Mouse (Mus musculus) myocyte (in vitro differentiated cells): Measurements from ENCODE around the gene Src. TPM values are rescaled to one million over a fixed set of nuclear protein-coding genes. Genes with fewer than 3 reads are reported as not detected.
"Not testable (repeated sequence)": the region's sequence is repeated elsewhere in the genome, so short reads cannot be mapped to it uniquely, and the experiment has no call there.

Experiments used
- H3K27me3 ChIP-seq: one replicate; pipeline ENCODE4 v1.6.1; 2011; ENCODE audit not compliant: control insufficient read depth, insufficient read depth, insufficient read length
- H3K36me3 ChIP-seq: one replicate; pipeline ENCODE4 v1.6.1; 2011; ENCODE audit not compliant: control insufficient read depth, insufficient read depth
- H3K4me2 ChIP-seq: one replicate; pipeline ENCODE4 v1.6.1; 2011; ENCODE audit warnings: low read depth, control low read depth
- H3K4me3 ChIP-seq: one replicate; pipeline ENCODE4 v1.5.1; 2011; ENCODE audit warnings: mild to moderate bottlenecking, control low read depth, moderate library complexity
- H3K79me2 ChIP-seq: one replicate; pipeline ENCODE4 v1.6.1; 2011; ENCODE audit not compliant: control insufficient read depth, insufficient read depth
- H3ac ChIP-seq: one replicate; pipeline ENCODE4 v1.6.1; 2011; ENCODE audit not compliant: control insufficient read depth, insufficient read length
- CEBPB ChIP-seq: IDR thresholded peaks from 2 replicates; pipeline ENCODE4 v1.6.1; 2011; ENCODE audit warnings: mild to moderate bottlenecking, moderate library complexity; ENCODE audit not compliant: poor library complexity, insufficient read depth, severe bottlenecking
- E2F4 ChIP-seq: IDR thresholded peaks from one replicate; pipeline ENCODE4 v1.6.1; 2011; ENCODE audit warnings: mild to moderate bottlenecking, control low read depth, moderate library complexity; ENCODE audit not compliant: insufficient read depth
- MAX ChIP-seq: IDR thresholded peaks from one replicate; pipeline ENCODE4 v1.6.1; 2011; ENCODE audit warnings: low read depth, mild to moderate bottlenecking, control low read depth
- MYOD1 ChIP-seq, 3 experiments: IDR thresholded peaks; one replicate each; pipeline ENCODE4 v1.6.1; 2011; ENCODE audit warnings: control low read depth in 2 of 3, low read depth in 2 of 3, mild to moderate bottlenecking in 2 of 3, moderate library complexity in 1 of 3; ENCODE audit not compliant: insufficient read length in 2 of 3, control insufficient read depth in 1 of 3
- MYOG ChIP-seq, 3 experiments: IDR thresholded peaks; one replicate each; pipeline ENCODE4 v1.6.1; 2011; ENCODE audit warnings: control low read depth in 2 of 3, low read depth in 2 of 3, mild to moderate bottlenecking in 2 of 3; ENCODE audit not compliant: insufficient read length in 2 of 3, control insufficient read depth in 1 of 3, insufficient read depth in 1 of 3
- POLR2A ChIP-seq: IDR thresholded peaks from one replicate; pipeline ENCODE4 v1.6.1; 2011; ENCODE audit warnings: low read depth, mild to moderate bottlenecking, control low read depth, moderate library complexity; ENCODE audit not compliant: insufficient read length
- POLR2AphosphoS2 ChIP-seq: IDR thresholded peaks from one replicate; pipeline ENCODE4 v1.6.1; 2011; ENCODE audit warnings: low read depth, control low read depth; ENCODE audit not compliant: insufficient read length
- REST ChIP-seq: IDR thresholded peaks from one replicate; pipeline ENCODE4 v1.6.1; 2011; ENCODE audit warnings: mild to moderate bottlenecking, control low read depth, moderate library complexity; ENCODE audit not compliant: insufficient read depth, insufficient read length
- SRF ChIP-seq: IDR thresholded peaks from one replicate; pipeline ENCODE4 v1.6.1; 2011; ENCODE audit warnings: low read depth; ENCODE audit not compliant: control insufficient read depth, insufficient read length
- TCF12 ChIP-seq: IDR thresholded peaks from one replicate; pipeline ENCODE4 v1.6.1; 2011; ENCODE audit warnings: mild to moderate bottlenecking, control low read depth; ENCODE audit not compliant: poor library complexity, insufficient read depth, severe bottlenecking
- TCF3 ChIP-seq: IDR thresholded peaks from one replicate; pipeline ENCODE4 v1.6.1; 2011; ENCODE audit warnings: low read depth, control low read depth; ENCODE audit not compliant: insufficient read length
- USF1 ChIP-seq: IDR thresholded peaks from one replicate; pipeline ENCODE4 v1.6.1; 2011; ENCODE audit warnings: low read depth, mild to moderate bottlenecking, control low read depth, moderate library complexity
- polyA plus RNA-seq: library from polyadenylated mRNA; unstranded; fragments of >200 nt; fragmentation: generic; extraction: Trizol; gene quantifications from one replicate; pipeline ENCODE4 v1.2.1, GENCODE M21; 2012; ENCODE audit warnings: missing spikeins

The Src gene
- polyA plus RNA-seq, 1 experiment: 20.3 TPM

DNA sequence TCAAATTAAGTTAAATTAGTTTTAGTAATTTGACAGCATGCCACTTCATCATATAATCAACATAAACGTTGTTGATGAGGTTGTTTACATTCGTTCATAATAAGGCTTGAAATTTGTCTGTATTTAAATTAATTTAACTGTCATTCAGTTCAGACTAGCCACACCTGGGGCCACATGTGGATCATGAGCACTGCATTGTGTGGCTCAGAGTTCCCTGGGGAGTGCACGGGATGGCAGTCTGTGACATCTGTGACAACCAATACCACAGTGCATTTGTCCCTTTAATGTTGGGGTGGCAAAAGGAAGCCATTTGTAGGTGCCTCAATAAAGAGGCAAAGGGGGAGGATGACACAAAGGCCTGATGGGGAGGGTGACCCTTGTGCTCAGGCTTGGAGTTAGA lies 41.2 kb upstream of the Src start:
- Histone ChIP-seq H3K79me2 (peaks cover 43% of the 10 kb centered on the region), H3K36me3 (peaks cover 8% of the 10 kb centered on the region), H3K4me2 (no peak overlapping the region), H3K4me3 (no peak overlapping the region), H3ac (no peak overlapping the region), H3K27me3 (no peaks in the 10 kb centered on the region)
- TF ChIP-seq MYOG (IDR thresholded peaks at IDR 0.05; ENCODE audit: control insufficient read depth in 1 of 3, insufficient read depth in 1 of 3, insufficient read length in 2 of 3, low read depth in 2 of 3) (no peak), REST (no peak), MYOD1 (IDR thresholded peaks at IDR 0.05; ENCODE audit: control insufficient read depth in 1 of 3, insufficient read length in 2 of 3, low read depth in 2 of 3) (no peak), E2F4 (no peak), POLR2AphosphoS2 (no peak), MAX (no peak), TCF12 (no peak), TCF3 (no peak), CEBPB (no peak), USF1 (no peak), SRF (no peak), POLR2A (no peak)

GRCm38 (mm10) chr2:157384836-157385235 lies 33.4 kb upstream of the Src start:
- Histone ChIP-seq H3K27me3 (no peaks in the 10 kb centered on the region), H3K4me2 (no peak overlapping the region), H3K79me2 (peaks cover 12% of the 10 kb centered on the region), H3ac (no peak overlapping the region), H3K4me3 (no peak overlapping the region), H3K36me3 (peaks cover 19% of the 10 kb centered on the region)
- TF ChIP-seq MYOD1 (IDR thresholded peaks at IDR 0.05; ENCODE audit: control insufficient read depth in 1 of 3, insufficient read length in 2 of 3, low read depth in 2 of 3): no peak
- TF ChIP-seq TCF12: no peak
- TF ChIP-seq USF1: no peak
- no peak for TF ChIP-seq E2F4
- TF ChIP-seq TCF3: no peak
- TF ChIP-seq MYOG (IDR thresholded peaks at IDR 0.05; ENCODE audit: control insufficient read depth in 1 of 3, insufficient read depth in 1 of 3, insufficient read length in 2 of 3, low read depth in 2 of 3): no peak
- TF ChIP-seq CEBPB: no peak
- no peak for TF ChIP-seq POLR2AphosphoS2
- no peak for TF ChIP-seq SRF
- TF ChIP-seq MAX: no peak
- TF ChIP-seq POLR2A: no peak
- no peak for TF ChIP-seq REST

DNA sequence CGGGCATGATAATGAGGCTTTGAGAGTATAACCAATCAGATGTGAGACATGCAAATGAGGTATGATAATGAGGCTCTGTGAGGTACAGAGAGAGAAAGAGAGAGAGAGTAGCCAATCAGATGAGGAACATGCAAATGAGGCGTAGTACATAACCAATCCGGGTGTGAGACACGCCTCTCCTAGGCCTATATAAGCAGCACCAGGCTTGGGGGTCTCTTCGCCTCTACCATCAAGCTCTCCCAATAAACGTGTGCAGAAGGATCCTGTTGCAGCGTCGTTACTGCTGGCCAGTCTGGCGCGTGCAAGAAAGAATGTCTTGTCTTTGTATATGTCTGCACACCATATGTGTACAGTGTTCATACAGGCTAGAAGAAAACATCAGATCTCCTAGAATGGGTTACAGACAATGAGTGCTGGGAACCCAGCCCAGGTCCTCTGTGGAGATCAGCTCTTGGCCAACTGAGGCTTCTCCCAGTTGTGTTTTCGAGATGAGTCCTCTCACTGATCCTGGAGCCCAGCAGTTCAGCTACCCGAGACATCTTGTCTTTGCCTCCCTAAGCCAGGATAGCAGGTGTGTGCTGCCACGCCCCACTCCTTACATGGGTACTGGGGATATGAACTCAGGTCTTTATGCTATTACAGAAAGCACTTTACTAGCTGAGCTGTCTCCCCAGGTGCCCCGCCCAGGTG lies 29.2 kb upstream of the Src start:
- not testable (repeated sequence) for H3K4me2 ChIP-seq

DNA sequence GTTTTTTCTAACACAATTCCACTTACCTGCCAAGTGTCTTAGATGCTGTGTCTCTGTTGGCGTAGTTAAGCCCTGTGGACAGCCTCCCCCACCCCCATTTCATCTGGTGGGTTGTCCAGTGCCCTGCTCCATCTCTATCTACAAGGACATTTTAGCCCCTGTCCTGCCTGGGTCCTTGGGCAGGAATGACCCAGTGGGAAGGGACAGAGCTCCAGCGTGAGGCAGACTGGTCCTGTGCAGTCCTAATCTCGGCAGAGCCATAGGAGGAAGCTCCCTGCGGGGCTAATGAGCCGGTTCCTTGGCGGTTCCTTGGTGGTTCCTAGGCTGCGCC lies 28.7 kb upstream of the Src start:
- no peaks in the 10 kb centered on the region for H3K79me2 ChIP-seq
- peaks cover 3% of the 10 kb centered on the region for H3K36me3 ChIP-seq
- no peak overlapping the region for H3K4me2 ChIP-seq
- H3K27me3 ChIP-seq: no peaks in the 10 kb centered on the region
- no peak overlapping the region for H3K4me3 ChIP-seq
- TF ChIP-seq USF1: no peak
- TF ChIP-seq TCF3: no peak
- TF ChIP-seq CEBPB: no peak
- no peak for TF ChIP-seq MAX
- TF ChIP-seq POLR2AphosphoS2: no peak
- TF ChIP-seq POLR2A: no peak
- TF ChIP-seq MYOG (IDR thresholded peaks at IDR 0.05; ENCODE audit: control insufficient read depth in 1 of 3, insufficient read depth in 1 of 3, insufficient read length in 2 of 3, low read depth in 2 of 3): no peak
- no peak for TF ChIP-seq MYOD1 (IDR thresholded peaks at IDR 0.05; ENCODE audit: control insufficient read depth in 1 of 3, insufficient read length in 2 of 3, low read depth in 2 of 3)
- H3ac ChIP-seq: no peak overlapping the region

More for the DNA sequence above, 29.2 kb upstream of the Src start:
- H3K4me3 ChIP-seq, H3K79me2 ChIP-seq, H3ac ChIP-seq, H3K36me3 ChIP-seq, H3K27me3 ChIP-seq: not testable (repeated sequence)

DNA sequence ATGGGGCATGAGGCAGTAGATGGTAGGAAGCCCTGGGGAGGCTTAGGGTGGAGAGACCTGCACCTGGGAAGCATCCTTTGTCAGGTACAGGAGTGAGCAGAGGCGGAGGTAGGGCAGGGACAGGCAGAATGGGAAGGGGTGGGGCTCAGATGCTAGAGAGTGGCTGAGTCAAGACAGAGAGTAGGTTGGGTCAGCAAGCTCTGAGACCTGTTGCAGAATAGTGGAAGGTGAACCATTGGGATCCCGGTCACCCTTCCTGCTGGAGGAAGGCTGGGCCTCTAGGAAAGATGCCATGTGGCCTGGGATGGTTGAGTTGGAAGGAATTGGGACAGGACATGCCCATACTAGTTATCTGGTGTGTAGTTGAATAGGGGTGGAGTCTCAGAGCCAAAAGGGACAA lies 25.9 kb upstream of the Src start:
- H3K79me2 ChIP-seq: no peaks in the 10 kb centered on the region
- H3K4me2 ChIP-seq: no peak overlapping the region
- no peak overlapping the region for H3ac ChIP-seq
- H3K4me3 ChIP-seq: no peak overlapping the region
- H3K27me3 ChIP-seq: no peaks in the 10 kb centered on the region
- TF ChIP-seq POLR2A: no peak
- no peak for TF ChIP-seq POLR2AphosphoS2
- no peak for TF ChIP-seq TCF12
- no peak for TF ChIP-seq USF1
- TF ChIP-seq CEBPB: no peak
- no peak for TF ChIP-seq E2F4
- TF ChIP-seq MAX: no peak
- TF ChIP-seq SRF: no peak
- no peak for TF ChIP-seq REST
- TF ChIP-seq TCF3: no peak
- no peak for TF ChIP-seq MYOD1 (IDR thresholded peaks at IDR 0.05; ENCODE audit: control insufficient read depth in 1 of 3, insufficient read length in 2 of 3, low read depth in 2 of 3)
- no peak for TF ChIP-seq MYOG (IDR thresholded peaks at IDR 0.05; ENCODE audit: control insufficient read depth in 1 of 3, insufficient read depth in 1 of 3, insufficient read length in 2 of 3, low read depth in 2 of 3)
- H3K36me3 ChIP-seq: no peaks in the 10 kb centered on the region
